Mouse (Mus musculus) liver, embryonic 14.5 days (tissue): ENCODE measurements around the gene Ccdc78.

Experiments used
- CTCF ChIP-seq: IDR thresholded peaks from 2 replicates; pipeline ENCODE4 v1.5.1; 2016; ENCODE audit warnings: antibody characterized with exemption, low read depth, control low read depth
- EP300 ChIP-seq: IDR thresholded peaks from 2 replicates; pipeline ENCODE4 v1.6.1; 2016; ENCODE audit warnings: antibody characterized with exemption, low read depth

GRCm38 (mm10) chr17:25794998-25795397 is 8.6 kb downstream of the Ccdc78 start:
- TF ChIP-seq EP300 (no peak), CTCF (no peak)
